Comparison of ENCODE assay signal across 14 mouse cellular contexts in the genomic region with DNA sequence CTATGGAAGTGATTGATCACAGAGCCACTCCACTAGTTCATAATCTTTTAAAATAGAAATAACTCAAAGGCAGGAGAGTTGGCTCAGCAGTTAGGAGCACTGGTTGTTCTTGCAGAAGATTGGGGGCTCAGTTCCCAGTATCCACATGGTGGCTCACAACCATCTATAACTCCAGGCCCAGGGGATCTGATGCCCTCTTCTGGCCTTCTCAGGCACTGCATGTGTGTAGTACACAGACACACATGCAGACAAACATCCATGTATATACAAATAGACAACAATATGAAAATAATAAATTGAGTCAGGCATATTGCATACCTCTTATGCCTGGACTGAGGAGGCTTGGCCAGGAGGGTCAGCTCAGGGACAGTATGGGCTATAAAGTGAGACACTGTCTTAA. TPM values are rescaled to one million over a fixed set of nuclear protein-coding genes. Genes with fewer than 3 reads are reported as not detected.
"Had no signal": no experiment of that assay in that cellular context is flagged by ENCODE, and none has a peak within 500 bp of the region (broad histone marks: within the 10 kb centered on the region; RNA-seq: fewer than 3 reads in every experiment).

No protein-coding gene starts in this region.

- H3K4me1 ChIP-seq: midbrain, embryonic 15.5 days; neural tube, embryonic 12.5 days had no signal

- H3K27me3 ChIP-seq: midbrain, embryonic 15.5 days; neural tube, embryonic 12.5 days had no signal

- H3K36me3 ChIP-seq: limb, embryonic 12.5 days; midbrain, embryonic 10.5 days; midbrain, embryonic 15.5 days; neural tube, embryonic 12.5 days had no signal

- H3K9me3 ChIP-seq: midbrain, embryonic 15.5 days had no signal

- H3K27ac ChIP-seq: limb, embryonic 12.5 days; midbrain, embryonic 10.5 days; midbrain, embryonic 15.5 days; neural tube, embryonic 12.5 days; stomach, postnatal 0 days had no signal

- H3K9ac ChIP-seq: limb, embryonic 12.5 days; midbrain, embryonic 15.5 days; neural tube, embryonic 12.5 days had no signal

- H3K4me3 ChIP-seq: limb, embryonic 12.5 days; midbrain, embryonic 10.5 days; midbrain, embryonic 15.5 days; neural tube, embryonic 12.5 days had no signal

- H3K4me2 ChIP-seq: limb, embryonic 12.5 days; midbrain, embryonic 15.5 days; neural tube, embryonic 12.5 days had no signal

- ATAC-seq: midbrain, embryonic 15.5 days had no signal

- DNase-seq: kidney, adult 8-10 months; kidney, postnatal 25 days; lung, postnatal 36 days; thymus, postnatal 36 days had no signal

RNA-seq across cellular contexts. Expression of a gene that starts 5.3 kb away (rescaled TPM):
- total RNA-seq: layer of hippocampus, postnatal 10 days; left cerebral cortex, postnatal 36 days; monocyte, adult 5-6 weeks; neutrophil, adult 5-6 weeks had no signal
- polyA plus RNA-seq: limb, embryonic 12.5 days had no signal

RNA-seq across cellular contexts. Expression of a gene that starts 23.2 kb away (rescaled TPM):
- total RNA-seq: layer of hippocampus, postnatal 10 days; left cerebral cortex, postnatal 36 days had no signal
- polyA plus RNA-seq: limb, embryonic 12.5 days; lung, embryonic 16.5 days; midbrain, embryonic 10.5 days; midbrain, embryonic 15.5 days; neural tube, embryonic 12.5 days had no signal
